Comparison of ENCODE assay signal across 46 mouse cellular contexts in the genomic region with DNA sequence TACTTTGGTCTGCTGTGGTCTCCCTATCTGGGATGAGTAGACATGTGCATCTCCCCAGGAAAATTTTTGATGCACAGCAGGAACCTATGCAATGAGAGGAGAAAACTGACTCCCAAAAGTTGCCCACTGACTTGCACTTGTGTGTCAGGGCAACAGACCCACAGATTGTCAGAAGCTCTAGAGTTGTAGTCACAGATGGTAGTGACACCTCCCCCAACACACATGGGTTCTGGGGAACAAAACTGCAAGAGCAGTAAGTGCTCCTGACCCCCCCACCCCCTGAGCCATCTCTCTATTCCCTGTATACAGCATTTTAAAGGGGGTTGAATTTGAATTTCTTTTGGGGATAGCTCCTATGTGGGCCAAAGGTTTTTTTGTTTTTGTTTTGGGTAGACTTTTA. TPM values are rescaled to one million over a fixed set of nuclear protein-coding genes. Genes with fewer than 3 reads are reported as not detected.
"Had no signal": no experiment of that assay in that cellular context is flagged by ENCODE, and none has a peak within 500 bp of the region (broad histone marks: within the 10 kb centered on the region; RNA-seq: fewer than 3 reads in every experiment).

No protein-coding gene starts in this region.

- H3K36me3 ChIP-seq: hindbrain, embryonic 10.5 days; hindbrain, embryonic 12.5 days; hindbrain, embryonic 13.5 days; hindbrain, embryonic 15.5 days; intestine, embryonic 15.5 days; kidney, embryonic 15.5 days had no signal

- H3K9ac ChIP-seq: heart, embryonic 12.5 days; heart, embryonic 15.5 days; hindbrain, embryonic 12.5 days; hindbrain, embryonic 13.5 days; hindbrain, embryonic 14.5 days; hindbrain, embryonic 15.5 days; intestine, embryonic 15.5 days; kidney, embryonic 15.5 days had no signal

- H3K27ac ChIP-seq: heart, embryonic 10.5 days; hindbrain, embryonic 10.5 days; hindbrain, embryonic 12.5 days; hindbrain, embryonic 13.5 days; hindbrain, embryonic 14.5 days; hindbrain, embryonic 15.5 days; hindbrain, postnatal 0 days; intestine, embryonic 15.5 days; kidney, embryonic 15.5 days; kidney, postnatal 0 days; left cerebral cortex, adult 2 months had no signal

- H3K4me3 ChIP-seq: heart, embryonic 10.5 days; heart, embryonic 12.5 days; heart, embryonic 15.5 days; hindbrain, embryonic 10.5 days; hindbrain, embryonic 12.5 days; hindbrain, embryonic 13.5 days; hindbrain, embryonic 15.5 days; intestine, embryonic 15.5 days; kidney, embryonic 15.5 days; left cerebral cortex, adult 2 months had no signal

- H3K9me3 ChIP-seq: heart, embryonic 10.5 days; heart, embryonic 15.5 days; hindbrain, embryonic 13.5 days; hindbrain, embryonic 15.5 days; intestine, embryonic 15.5 days; kidney, embryonic 15.5 days had no signal

- H3K27me3 ChIP-seq: heart, embryonic 12.5 days; heart, embryonic 15.5 days; hindbrain, embryonic 12.5 days; hindbrain, embryonic 13.5 days; hindbrain, embryonic 15.5 days; intestine, embryonic 15.5 days; kidney, embryonic 15.5 days had no signal

- H3K4me2 ChIP-seq: heart, embryonic 11.5 days; heart, embryonic 12.5 days; heart, embryonic 15.5 days; hindbrain, embryonic 12.5 days; hindbrain, embryonic 13.5 days; hindbrain, embryonic 14.5 days; hindbrain, embryonic 15.5 days; intestine, embryonic 15.5 days; kidney, embryonic 15.5 days had no signal

- DNase-seq: heart, postnatal 10 days; heart, postnatal 14 days; heart, postnatal 36 days; heart, postnatal 4 days; kidney, adult 11 months; kidney, adult 18-20 months; kidney, adult 2 months; kidney, adult 8-10 months; kidney, adult 9 months; kidney, postnatal 10 days; kidney, postnatal 14 days; kidney, postnatal 25 days; kidney, postnatal 36 days; kidney, postnatal 4 days had no signal

- ATAC-seq: hindbrain, embryonic 16.5 days; hindbrain, postnatal 0 days; inflammation-experienced regulatory T-cells, adult 6 months; intestine, embryonic 15.5 days; intestine, embryonic 16.5 days; intestine, postnatal 0 days had no signal

- H3K4me1 ChIP-seq: hindbrain, embryonic 15.5 days; intestine, embryonic 15.5 days had no signal

RNA-seq across cellular contexts. Expression of a gene that starts 16.2 kb away (rescaled TPM):
- total RNA-seq: hematopoietic stem cell, adult 5-6 weeks had no signal
- polyA plus RNA-seq: heart, embryonic 11.5 days; hindbrain, embryonic 10.5 days; inflammation-experienced regulatory T-cells, adult 6 months had no signal

RNA-seq across cellular contexts. Expression of a gene that starts 21.5 kb away (rescaled TPM):
- total RNA-seq: heart, adult 8-10 months; heart, postnatal 10 days; heart, postnatal 14 days; heart, postnatal 36 days; heart, postnatal 4 days; hematopoietic stem cell, adult 5-6 weeks; hindbrain, postnatal 0 days; layer of hippocampus, adult 18-20 months; layer of hippocampus, postnatal 10 days; layer of hippocampus, postnatal 14 days; layer of hippocampus, postnatal 36 days; left cerebral cortex, adult 18-20 months; left cerebral cortex, adult 2 months had no signal
- polyA plus RNA-seq: heart, embryonic 10.5 days; heart, embryonic 11.5 days; heart, embryonic 12.5 days; heart, embryonic 14.5 days; heart, embryonic 15.5 days; heart, embryonic 16.5 days; heart, postnatal 0 days; hindbrain, embryonic 10.5 days; hindbrain, embryonic 11.5 days; hindbrain, embryonic 12.5 days; hindbrain, embryonic 13.5 days; hindbrain, embryonic 14.5 days; hindbrain, embryonic 15.5 days; hindbrain, embryonic 16.5 days; inflammation-experienced regulatory T-cells, adult 6 months; intestine, embryonic 14.5 days; intestine, embryonic 15.5 days; intestine, embryonic 16.5 days; intestine, postnatal 0 days; kidney, embryonic 14.5 days; kidney, embryonic 15.5 days; kidney, embryonic 16.5 days had no signal
